ENCODE assay signal across 8 mouse cellular contexts in genomic region chr13:44869418-44870119, GRCm38 (mm10).
DNase-seq lines count a peak whose midpoint lies in the region; ATAC-seq and TF ChIP-seq lines count a peak whose summit lies in the region.
"Not testable (repeated sequence)": the region's sequence is repeated elsewhere in the genome, so short reads cannot be mapped to it uniquely, and the experiment has no call there.

No protein-coding gene starts in this region.

- not testable (repeated sequence) for TF ChIP-seq POLR2A in brain, embryonic 14.5 days (IDR thresholded peaks at IDR 0.05; ENCODE audit: borderline replicate concordance, extremely low read depth, insufficient read depth, insufficient read length, poor library complexity, severe bottlenecking); liver, adult 2 months (IDR thresholded peaks at IDR 0.05; ENCODE audit: extremely low read depth, insufficient read depth, low read length); myocyte (IDR thresholded peaks at IDR 0.05; ENCODE audit: insufficient read length, low read depth)

- peaks cover 28% of the 10 kb centered on the region for H3K4me1 ChIP-seq in forebrain, embryonic 10.5 days
- peaks cover 19% of the 10 kb centered on the region for H3K4me1 ChIP-seq in heart, embryonic 15.5 days (replicated peaks)
- not testable (repeated sequence) for H3K4me1 ChIP-seq in liver, adult 2 months (ENCODE audit: control insufficient read depth, insufficient read depth, low read length)

- H3K4me3 ChIP-seq in forebrain, embryonic 10.5 days; heart, embryonic 15.5 days; liver, adult 2 months (ENCODE audit: insufficient read depth, low read depth, low read length); myocyte: not testable (repeated sequence)

- H3K36me3 ChIP-seq in forebrain, embryonic 10.5 days (replicated peaks), result peaks cover 17% of the 10 kb centered on the region
- H3K36me3 ChIP-seq in heart, embryonic 15.5 days; liver, adult 2 months (ENCODE audit: control insufficient read depth, insufficient read depth, low read length); myocyte (ENCODE audit: control insufficient read depth, insufficient read depth): not testable (repeated sequence)

- not testable (repeated sequence) for H3K9me3 ChIP-seq in forebrain, embryonic 10.5 days; heart, embryonic 15.5 days (replicated peaks)

- ATAC-seq in heart, embryonic 15.5 days (replicated peaks; ENCODE audit: insufficient number of reproducible peaks, insufficient read depth, low FRiP score, low read depth), result peak; percentile 100

- H3K79me2 ChIP-seq in liver, adult 2 months (ENCODE audit: control insufficient read depth, insufficient read depth, low read length); myocyte (ENCODE audit: control insufficient read depth, insufficient read depth): not testable (repeated sequence)

- H3K27ac ChIP-seq in forebrain, embryonic 10.5 days; heart, embryonic 15.5 days; liver, adult 2 months (replicated peaks; ENCODE audit: insufficient read depth, low read depth, low read length): not testable (repeated sequence)

- not testable (repeated sequence) for TF ChIP-seq CTCF in brain, embryonic 14.5 days (IDR thresholded peaks at IDR 0.05; ENCODE audit: borderline replicate concordance, extremely low read depth, insufficient read depth, insufficient read length); liver, adult 2 months (IDR thresholded peaks at IDR 0.05; ENCODE audit: low read depth, low read length)

- H3K4me2 ChIP-seq in heart, embryonic 15.5 days; myocyte (ENCODE audit: low read depth): not testable (repeated sequence)

- H3ac ChIP-seq in myocyte (ENCODE audit: control insufficient read depth, insufficient read length), result not testable (repeated sequence)

- H3K9ac ChIP-seq in heart, embryonic 15.5 days; liver, adult 2 months (ENCODE audit: low read depth, low read length): not testable (repeated sequence)

- DNase-seq in B cell, adult 2 months, result peak; percentile 100
- DNase-seq in brain, embryonic 14.5 days (ENCODE audit: low read depth), result peak; percentile 91
- peak; percentile 100 for DNase-seq in forebrain, embryonic 10.5 days (ENCODE audit: extremely low spot score, low spot score)
- DNase-seq in kidney, postnatal 10 days, result peak; percentile 100
- peak; percentile 78 for DNase-seq in liver, adult 2 months (ENCODE audit: extremely low read depth, low read depth, low spot score)
- DNase-seq in spleen, postnatal 4 days (ENCODE audit: low spot score in 2 of 2), result peak; percentile 99 to 100

- H3K27me3 ChIP-seq in forebrain, embryonic 10.5 days (ENCODE audit: poor library complexity, severe bottlenecking); heart, embryonic 15.5 days; liver, adult 2 months (ENCODE audit: control insufficient read depth, insufficient read depth, low read length); myocyte (ENCODE audit: control insufficient read depth, insufficient read depth, insufficient read length): not testable (repeated sequence)

- 80% methylated on average over 47 of the region's 47 CpGs for WGBS in forebrain, embryonic 10.5 days
- WGBS in heart, embryonic 15.5 days, result 68% methylated on average over 47 of the region's 47 CpGs
- WGBS in liver, adult 2 months, result 77% methylated on average over 47 of the region's 47 CpGs

TF ChIP-seq in myocyte, 11 proteins besides CTCF, POLR2A, EP300 and RAD21:
- peak; percentile 71 for TF ChIP-seq CEBPB (IDR thresholded peaks at IDR 0.05; ENCODE audit: insufficient read depth, poor library complexity, severe bottlenecking)
- TF ChIP-seq MYOD1 (IDR thresholded peaks at IDR 0.05; ENCODE audit: control insufficient read depth in 1 of 3, insufficient read length in 2 of 3, low read depth in 2 of 3), result peak in 1 of 3 experiments; percentile 39
- TF ChIP-seq E2F4 (IDR thresholded peaks at IDR 0.05; ENCODE audit: insufficient read depth), result peak; percentile 65
- peak; percentile 49 for TF ChIP-seq MAX (IDR thresholded peaks at IDR 0.05; ENCODE audit: low read depth)
- peak; percentile 68 for TF ChIP-seq TCF12 (IDR thresholded peaks at IDR 0.05; ENCODE audit: insufficient read depth, poor library complexity, severe bottlenecking)
